Mouse (Mus musculus) neural tube, embryonic 12.5 days (tissue): ENCODE data around the gene Cactin. TPM values are rescaled to one million over a fixed set of nuclear protein-coding genes. Genes with fewer than 3 reads are reported as not detected.

Source experiments
- ATAC-seq: fragments of 200-750 bp; cut with Nextera tagmentation; 2 replicates; pipeline ENCODE4 v1.8.0; 2017; ENCODE audit warnings: low read depth, mild to moderate bottlenecking, moderate TSS enrichment, moderate library complexity; ENCODE audit not compliant: low FRiP score
- H3K27ac ChIP-seq: fragments of 300-500 bp; sonication (generic); 2 replicates; pipeline ENCODE4 v1.5.1; 2016
- H3K27me3 ChIP-seq: fragments of 300-500 bp; sonication (generic); replicated peaks from 2 replicates; pipeline ENCODE4 v1.6.1; 2016; ENCODE audit warnings: mild to moderate bottlenecking
- H3K36me3 ChIP-seq: fragments of 300-500 bp; sonication (generic); 2 replicates; pipeline ENCODE4 v1.6.1; 2016; ENCODE audit warnings: mild to moderate bottlenecking
- H3K4me1 ChIP-seq: fragments of 300-500 bp; sonication (generic); 2 replicates; pipeline ENCODE4 v1.6.1; 2016
- H3K4me2 ChIP-seq: fragments of 300-500 bp; sonication (generic); replicated peaks from 2 replicates; pipeline ENCODE4 v1.6.1; 2016; ENCODE audit warnings: mild to moderate bottlenecking
- H3K4me3 ChIP-seq: fragments of 300-500 bp; sonication (generic); 2 replicates; pipeline ENCODE4 v1.5.1; 2016
- H3K9ac ChIP-seq: fragments of 300-500 bp; sonication (generic); 2 replicates; pipeline ENCODE4 v1.6.1; 2016; ENCODE audit warnings: mild to moderate bottlenecking
- H3K9me3 ChIP-seq: fragments of 300-500 bp; sonication (generic); 2 replicates; pipeline ENCODE4 v1.6.1; 2016; ENCODE audit warnings: mild to moderate bottlenecking
- WGBS: fragments of 180-500 bp; shearing (Covaris S2); methylation state at CpG from one replicate; pipeline ENCODE4 v1.1.7; 2016; 5-methylcytosine and 5-hydroxymethylcytosine counted together
- polyA plus RNA-seq: library from polyadenylated mRNA; unstranded; fragments of >200 nt; fragmentation: Nextera tagmentation; extraction: Ambion mirVana; gene quantifications from 2 replicates; pipeline ENCODE4 v1.2.1, GENCODE M21; 2016

Cactin gene
- polyA plus RNA-seq, 1 experiment from 2014 or later = 54.1 TPM

GRCm38 (mm10) chr10:81323791-81324530, 3.1 kb downstream of the Cactin start:
- no peak overlapping the region for H3K9ac ChIP-seq
- no peak overlapping the region for H3K27ac ChIP-seq
- H3K9me3 ChIP-seq = no peaks in the 10 kb centered on the region
- no peak for ATAC-seq
- H3K4me1 ChIP-seq = peaks cover 27% of the 10 kb centered on the region
- peaks cover 57% of the 10 kb centered on the region for H3K36me3 ChIP-seq
- H3K4me3 ChIP-seq = 0 out of 2 replicates have a peak overlapping the region, but pooled peaks have one; percentile 1
- WGBS = 96% methylated on average over 18 of the region's 18 CpGs
- no peaks in the 10 kb centered on the region for H3K27me3 ChIP-seq
- H3K4me2 ChIP-seq = no peak overlapping the region

- Histone ChIP-seq H3K9ac (no peak overlapping the region), H3K9me3 (no peaks in the 10 kb centered on the region), H3K4me2 (no peak overlapping the region), H3K27ac (no peak overlapping the region), H3K27me3 (no peaks in the 10 kb centered on the region), H3K36me3 (peaks cover 57% of the 10 kb centered on the region), H3K4me3 (no peak overlapping the region), H3K4me1 (peaks cover 16% of the 10 kb centered on the region)
- ATAC-seq = no peak
- WGBS = 94% methylated on average over 21 of the region's 21 CpGs
Measured at GRCm38 (mm10) chr10:81325176-81325575, 4.3 kb downstream of the Cactin start.

GRCm38 (mm10) chr10:81325781-81326180, 4.9 kb downstream of the Cactin start:
- H3K36me3 ChIP-seq = peaks cover 57% of the 10 kb centered on the region
- H3K9ac ChIP-seq = no peak overlapping the region
- ATAC-seq = no peak
- no peaks in the 10 kb centered on the region for H3K9me3 ChIP-seq
- H3K4me1 ChIP-seq = peaks cover 16% of the 10 kb centered on the region
- 97% methylated on average over 18 of the region's 18 CpGs for WGBS
- H3K4me3 ChIP-seq = no peak overlapping the region
- H3K27me3 ChIP-seq = peaks cover 4% of the 10 kb centered on the region; the same call in 1 of the 2 replicates
- no peak overlapping the region for H3K27ac ChIP-seq
- no peak overlapping the region for H3K4me2 ChIP-seq

GRCm38 (mm10) chr10:81326858-81327257, 6.0 kb downstream of the Cactin start:
- 74% methylated on average over 6 of the region's 6 CpGs for WGBS
- H3K36me3 ChIP-seq = peaks cover 57% of the 10 kb centered on the region

GRCm38 (mm10) chr10:81327959-81328358, 7.1 kb downstream of the Cactin start:
- ATAC-seq = no peak
- no peak overlapping the region for H3K9ac ChIP-seq
- no peak overlapping the region for H3K27ac ChIP-seq
- no peaks in the 10 kb centered on the region for H3K9me3 ChIP-seq
- H3K4me1 ChIP-seq = 0 out of 2 replicates have a peak, but pooled peaks cover 11% of the 10 kb centered on the region
- WGBS = 38% methylated on average over 2 of the region's 2 CpGs
- peaks cover 19% of the 10 kb centered on the region for H3K27me3 ChIP-seq
- peaks cover 49% of the 10 kb centered on the region for H3K36me3 ChIP-seq
- H3K4me3 ChIP-seq = no peak overlapping the region
- H3K4me2 ChIP-seq = no peak overlapping the region

More at GRCm38 (mm10) chr10:81326858-81327257, 6.0 kb downstream of the Cactin start:
- Histone ChIP-seq H3K4me1 (peaks cover 13% of the 10 kb centered on the region), H3K27me3 (peaks cover 9% of the 10 kb centered on the region; the same call in 1 of the 2 replicates), H3K9me3 (no peaks in the 10 kb centered on the region), H3K9ac (no peak overlapping the region), H3K4me2 (no peak overlapping the region), H3K4me3 (no peak overlapping the region), H3K27ac (no peak overlapping the region)
- no peak for ATAC-seq

GRCm38 (mm10) chr10:81328386-81328785, 7.5 kb downstream of the Cactin start, which contains the start of gene Tbxa2r:
Gene Tbxa2r, plus strand, starts transcription at chr10:81328731.
- Histone ChIP-seq H3K36me3 (peaks cover 45% of the 10 kb centered on the region), H3K27ac (no peak within 1 kb of the TSS), H3K9me3 (no peaks in the 10 kb centered on the region), H3K4me3 (no peak within 1 kb of the TSS), H3K27me3 (peaks cover 24% of the 10 kb centered on the region), H3K4me2 (peak within 1 kb of the TSS; percentile 22; the same call in 1 of the 2 replicates), H3K9ac (no peak within 1 kb of the TSS), H3K4me1 (0 out of 2 replicates have a peak, but pooled peaks cover 11% of the 10 kb centered on the region)
- 8% methylated on average over 10 of the region's 10 CpGs for WGBS
- ATAC-seq = no peak

- Histone ChIP-seq H3K9ac (no peak overlapping the region), H3K4me1 (0 out of 2 replicates have a peak, but pooled peaks cover 11% of the 10 kb centered on the region), H3K27me3 (peaks cover 29% of the 10 kb centered on the region), H3K27ac (no peak overlapping the region), H3K9me3 (no peaks in the 10 kb centered on the region), H3K4me2 (peak overlapping the region; percentile 22; the same call in 1 of the 2 replicates), H3K4me3 (no peak overlapping the region), H3K36me3 (peaks cover 35% of the 10 kb centered on the region)
- ATAC-seq = no peak
- WGBS = 74% methylated on average over 10 of the region's 10 CpGs
Measured at GRCm38 (mm10) chr10:81329194-81329975, 8.5 kb downstream of the Cactin start.

GRCm38 (mm10) chr10:81330007-81330406, 9.1 kb downstream of the Cactin start:
- no peak overlapping the region for H3K4me3 ChIP-seq
- H3K4me2 ChIP-seq = no peak overlapping the region
- H3K9me3 ChIP-seq = no peaks in the 10 kb centered on the region
- H3K4me1 ChIP-seq = 0 out of 2 replicates have a peak, but pooled peaks cover 11% of the 10 kb centered on the region
- 68% methylated on average over 4 of the region's 4 CpGs for WGBS
- no peak overlapping the region for H3K9ac ChIP-seq
- ATAC-seq = no peak
- H3K27me3 ChIP-seq = peaks cover 31% of the 10 kb centered on the region
- no peak overlapping the region for H3K27ac ChIP-seq
- H3K36me3 ChIP-seq = peaks cover 28% of the 10 kb centered on the region

GRCm38 (mm10) chr10:81332277-81332676, 11.4 kb downstream of the Cactin start:
- Histone ChIP-seq H3K27me3 (peaks cover 34% of the 10 kb centered on the region), H3K4me3 (0 out of 2 replicates have a peak overlapping the region, but pooled peaks have one; percentile 3), H3K4me1 (peaks cover 11% of the 10 kb centered on the region; the same call in 1 of the 2 replicates), H3K27ac (no peak overlapping the region), H3K9me3 (no peaks in the 10 kb centered on the region), H3K4me2 (peak overlapping the region; percentile 36), H3K36me3 (peaks cover 6% of the 10 kb centered on the region; the same call in 1 of the 2 replicates), H3K9ac (no peak overlapping the region)
- ATAC-seq = no peak
- WGBS = 14% methylated on average over 29 of the region's 29 CpGs

GRCm38 (mm10) chr10:81334324-81334723, 13.4 kb downstream of the Cactin start:
- H3K4me2 ChIP-seq = no peak overlapping the region
- H3K27ac ChIP-seq = no peak overlapping the region
- H3K27me3 ChIP-seq = peaks cover 48% of the 10 kb centered on the region
- WGBS = 73% methylated on average over 11 of the region's 11 CpGs
- peaks cover 6% of the 10 kb centered on the region; the same call in 1 of the 2 replicates for H3K4me1 ChIP-seq
- H3K9me3 ChIP-seq = no peaks in the 10 kb centered on the region
- H3K4me3 ChIP-seq = no peak overlapping the region
- H3K9ac ChIP-seq = no peak overlapping the region
- ATAC-seq = no peak
- H3K36me3 ChIP-seq = no peaks in the 10 kb centered on the region

- no peak overlapping the region for H3K4me3 ChIP-seq
- peaks cover 49% of the 10 kb centered on the region for H3K27me3 ChIP-seq
- no peaks in the 10 kb centered on the region for H3K9me3 ChIP-seq
- no peak overlapping the region for H3K27ac ChIP-seq
- no peak for ATAC-seq
- peak overlapping the region; percentile 22; the same call in 1 of the 2 replicates for H3K4me2 ChIP-seq
- H3K4me1 ChIP-seq = peaks cover 6% of the 10 kb centered on the region; the same call in 1 of the 2 replicates
- 0 out of 2 replicates have a peak overlapping the region, but pooled peaks have one; percentile 17 for H3K9ac ChIP-seq
- WGBS = 44% methylated on average over 19 of the region's 19 CpGs
- H3K36me3 ChIP-seq = no peaks in the 10 kb centered on the region
Measured at GRCm38 (mm10) chr10:81335393-81336340, 14.8 kb downstream of the Cactin start.
